Mouse (Mus musculus) spleen, postnatal 4 days (tissue): Measurements from ENCODE around the gene Myo1h.
A peak's percentile ranks its signal among the peaks of the same experiment; 100 is the strongest.

Experiments
- DNase-seq, 2 experiments: peaks; one replicate each; pipeline ENCODE4 v3.0.0; 2022; ENCODE audit warnings: low spot score in 2 of 2

The Myo1h gene

DNA sequence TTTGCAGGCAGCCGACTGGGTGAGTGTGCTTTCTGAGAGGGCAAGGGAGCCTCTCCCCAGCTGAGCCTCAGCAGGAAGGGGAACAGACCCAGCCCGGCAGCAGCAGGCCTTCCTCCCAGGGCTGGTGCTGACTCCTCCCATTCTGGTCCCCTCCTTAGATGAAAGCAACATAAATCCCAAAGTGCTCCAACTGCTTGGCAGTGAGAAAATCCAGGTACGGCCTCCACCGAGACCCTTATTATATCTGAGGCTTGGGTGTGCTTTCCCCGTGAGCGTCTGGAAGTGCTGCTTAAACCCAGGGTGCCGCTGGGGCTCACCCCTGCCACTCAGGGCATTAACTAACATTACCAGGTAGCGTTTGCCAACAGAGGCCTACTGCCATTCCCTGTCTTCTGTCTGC, 70.6 kb downstream of the Myo1h start:
- DNase-seq: no peak

GRCm38 (mm10) chr5:114360968-114361367, 72.0 kb downstream of the Myo1h start:
- DNase-seq: no peak

DNA sequence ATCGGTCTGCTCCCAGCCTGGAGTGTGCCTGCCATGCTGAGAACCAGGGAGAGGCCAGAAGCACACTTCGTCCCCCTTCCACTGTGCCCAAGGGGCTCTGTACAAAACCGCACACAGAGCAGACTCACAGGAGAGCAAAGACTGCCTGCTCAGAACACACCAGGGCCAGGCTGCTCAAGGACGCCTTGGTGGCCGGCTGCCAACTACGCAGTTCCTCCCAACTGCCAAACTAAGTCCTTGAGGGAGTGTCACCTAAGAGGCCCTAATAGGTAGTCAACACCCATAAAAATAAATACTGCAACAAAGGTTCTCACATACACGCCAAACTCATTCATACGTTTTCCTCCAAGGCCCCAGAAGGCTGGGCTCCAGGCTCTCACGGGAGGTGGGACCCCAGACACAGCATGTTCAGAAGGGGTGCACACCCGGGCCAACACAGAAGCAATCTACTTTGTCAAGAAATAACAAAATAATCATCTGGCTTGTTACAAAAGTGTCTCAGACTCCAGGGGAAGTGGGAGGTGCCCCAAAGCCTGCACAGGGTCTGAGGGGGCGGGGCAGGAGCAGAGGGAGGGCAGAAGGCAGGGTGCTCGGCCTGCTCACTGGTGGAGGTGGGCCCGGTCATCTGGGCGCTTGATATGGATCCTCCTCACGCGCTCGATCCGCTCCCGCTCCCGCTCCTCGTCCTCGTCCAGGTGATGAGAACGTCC, 76.2 kb downstream of the Myo1h start:
- DNase-seq: peak; percentile 55 to 73

DNA sequence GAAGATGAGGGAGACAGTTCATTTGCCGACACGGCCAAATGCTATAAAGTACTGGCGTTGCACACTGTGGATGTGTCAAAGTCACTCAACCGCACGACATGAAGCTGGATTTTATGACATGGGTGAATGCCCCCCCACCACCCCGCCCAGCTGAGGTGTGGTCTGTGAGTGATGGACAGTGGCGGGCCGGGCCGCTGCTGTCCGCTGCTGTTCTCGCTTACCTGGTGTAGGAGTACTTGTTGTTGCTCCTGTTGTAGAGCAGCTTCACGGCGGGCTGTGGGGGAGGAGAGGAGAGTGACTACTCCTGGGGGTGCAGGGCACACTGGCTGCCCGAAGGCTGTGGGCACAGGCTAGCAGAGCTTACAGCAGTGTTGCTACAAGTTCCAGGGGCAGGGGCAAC, 79.2 kb downstream of the Myo1h start:
- DNase-seq: no peak

DNA sequence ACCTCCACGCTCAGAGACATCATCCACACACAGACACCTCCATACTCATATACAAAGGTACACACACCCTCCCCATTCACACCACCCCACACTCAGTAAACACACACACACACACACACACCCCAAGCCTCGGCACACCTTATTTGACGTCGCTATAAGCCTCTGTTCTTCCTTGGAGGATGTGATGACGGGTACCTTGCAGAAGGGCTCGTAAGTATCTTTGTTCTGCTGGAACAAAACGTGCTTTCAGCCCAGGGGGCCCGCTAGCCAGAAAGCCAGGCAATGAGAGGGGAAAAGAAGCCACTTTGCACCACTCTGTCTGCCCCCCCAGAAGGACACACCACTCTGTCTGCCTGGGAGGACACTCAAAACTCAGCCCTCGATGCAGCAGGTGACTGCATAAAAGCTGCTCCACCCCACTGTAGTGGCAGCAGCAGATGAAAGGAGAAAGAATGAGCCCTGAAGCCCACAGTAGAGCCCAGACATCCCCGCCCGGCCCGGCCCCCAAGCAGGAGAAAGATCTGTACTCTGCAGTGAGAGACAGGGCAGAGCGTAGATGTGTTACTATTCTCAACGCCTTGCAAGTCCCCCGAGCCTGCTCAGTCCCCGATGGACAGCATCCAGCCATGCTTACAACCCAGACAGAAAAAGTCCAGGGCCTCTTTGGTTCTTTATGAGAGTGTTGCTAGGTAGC, 80.0 kb downstream of the Myo1h start:
- no peak for DNase-seq

GRCm38 (mm10) chr5:114369921-114370320, 81.0 kb downstream of the Myo1h start:
- no peak for DNase-seq

DNA sequence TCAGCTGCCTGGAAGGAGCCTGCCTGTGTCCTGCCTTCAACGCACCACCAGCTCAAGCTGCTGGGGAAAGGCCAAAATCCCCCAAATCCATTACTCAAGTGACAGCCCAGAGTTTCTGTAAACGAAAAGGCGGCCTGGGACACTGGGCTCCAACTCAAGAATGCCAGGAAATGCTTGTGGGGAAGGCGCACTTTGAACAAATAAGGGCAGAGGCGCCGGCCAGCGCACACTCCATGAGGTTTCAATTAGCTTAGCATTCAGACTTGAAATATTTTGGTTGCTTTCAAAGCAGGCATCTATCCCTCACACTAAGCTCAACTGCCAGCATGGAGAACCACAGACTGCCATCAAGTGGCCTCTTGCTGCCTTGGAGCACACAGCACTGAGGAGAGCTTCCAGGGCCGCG, 81.4 kb downstream of the Myo1h start:
- no peak for DNase-seq

GRCm38 (mm10) chr5:114371331-114371730, 82.4 kb downstream of the Myo1h start:
- peak in 1 of 2 experiments; percentile 41 for DNase-seq

- no peak for DNase-seq
Observed at GRCm38 (mm10) chr5:114371731-114372473, 82.9 kb downstream of the Myo1h start.

GRCm38 (mm10) chr5:114372565-114372964, 83.6 kb downstream of the Myo1h start:
- DNase-seq: no peak

GRCm38 (mm10) chr5:114373174-114373573, 84.2 kb downstream of the Myo1h start:
- no peak for DNase-seq

DNA sequence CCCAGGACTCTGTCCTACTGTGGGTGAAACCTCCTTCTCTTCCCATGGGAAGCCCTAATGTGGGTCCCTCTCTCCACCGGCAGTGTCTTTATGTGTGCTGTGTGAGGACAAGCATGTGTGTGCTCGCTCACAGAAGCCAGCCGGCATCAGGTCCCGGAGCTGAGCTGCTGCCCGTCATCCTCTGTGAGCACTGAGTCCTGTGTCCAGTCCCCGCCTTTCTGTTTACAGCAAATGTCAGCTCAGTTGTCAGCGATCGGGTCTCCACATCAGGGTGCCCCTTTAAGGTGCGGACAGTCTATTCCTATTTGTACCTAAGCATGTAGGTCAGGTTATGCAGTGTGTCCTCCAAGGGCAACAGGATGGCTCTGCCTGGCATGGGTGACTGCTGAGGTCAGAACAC, 84.6 kb downstream of the Myo1h start:
- DNase-seq: no peak

- DNase-seq: peak in 1 of 2 experiments; percentile 72
Observed at GRCm38 (mm10) chr5:114374409-114375213, 85.6 kb downstream of the Myo1h start.

DNA sequence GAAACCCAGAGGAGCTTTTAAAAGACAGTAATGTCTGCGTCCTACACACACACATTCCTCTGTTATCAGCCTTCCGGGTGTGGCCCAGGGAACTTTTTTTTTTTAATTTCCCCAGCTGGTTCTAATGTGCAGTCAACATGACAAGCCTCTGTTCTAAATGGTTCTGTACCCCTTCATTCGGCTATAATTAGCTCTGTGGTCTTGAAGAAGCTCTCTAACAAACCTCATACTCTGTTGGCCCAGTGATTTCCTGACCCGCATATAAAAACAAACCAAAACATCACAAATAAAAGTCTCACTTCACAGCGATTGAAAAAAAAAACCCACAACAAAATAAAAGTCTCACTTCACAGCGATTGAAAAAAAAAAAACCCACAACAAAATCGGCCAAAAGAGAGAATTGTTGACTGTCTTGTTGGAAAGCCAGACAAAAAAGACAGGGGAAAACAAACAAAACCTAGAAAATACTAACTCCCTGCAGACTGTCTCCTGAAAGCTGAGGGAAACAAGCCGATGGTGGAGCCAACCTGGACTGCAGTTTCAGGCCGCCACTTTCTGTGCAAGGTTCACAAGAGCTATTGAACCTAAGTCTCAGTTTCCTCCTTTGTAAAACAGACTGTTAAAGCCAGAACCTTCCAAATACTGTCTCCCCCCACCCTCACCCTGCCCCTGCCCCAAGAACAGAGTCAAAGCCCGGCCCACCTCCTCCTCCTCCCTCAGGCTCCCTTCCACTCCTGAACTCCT, 89.4 kb downstream of the Myo1h start:
- no peak for DNase-seq

GRCm38 (mm10) chr5:114378936-114379335, 90.0 kb downstream of the Myo1h start:
- DNase-seq: no peak

- no peak for DNase-seq
Observed at GRCm38 (mm10) chr5:114379763-114380162, 90.8 kb downstream of the Myo1h start.

- DNase-seq: peak; percentile 86 to 92
Observed at GRCm38 (mm10) chr5:114380209-114381012, 91.4 kb downstream of the Myo1h start, which contains the start of the genes Kctd10 and Ube3b. Gene Kctd10 (minus strand): TSS chr5:114380508. Gene Ube3b (plus strand): TSS chr5:114380607.

DNA sequence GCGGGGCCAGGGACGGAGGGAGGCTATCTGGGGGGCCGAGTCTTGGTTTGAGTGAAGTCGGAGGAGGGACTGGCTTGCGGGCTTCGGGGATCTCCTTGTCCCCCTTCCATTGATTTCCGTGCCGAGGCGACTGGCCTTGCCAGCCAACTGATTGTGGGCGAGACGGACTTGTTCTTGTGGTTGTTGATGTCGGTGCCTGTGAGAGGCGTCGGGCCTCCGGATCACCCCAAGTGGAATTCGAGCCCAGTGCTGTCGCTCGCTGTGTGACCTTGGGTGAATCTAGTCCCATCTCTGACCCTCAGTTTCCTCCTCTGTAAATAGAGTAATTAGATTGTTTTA, 92.0 kb downstream of the Myo1h start:
- no peak for DNase-seq

GRCm38 (mm10) chr5:114383184-114383904, 94.4 kb downstream of the Myo1h start:
- peak; percentile 60 to 84 for DNase-seq

GRCm38 (mm10) chr5:114384448-114384847, 95.5 kb downstream of the Myo1h start:
- no peak for DNase-seq
